Mouse (Mus musculus) heart, embryonic 15.5 days (tissue): ENCODE results near the gene Rnf19b. TPM values are rescaled to one million over a fixed set of nuclear protein-coding genes. Genes with fewer than 3 reads are reported as not detected.

ENCODE experiments used
- ATAC-seq: fragments of 200-750 bp; cut with Nextera tagmentation; replicated peaks from 2 replicates; pipeline ENCODE4 v1.8.0; 2017; ENCODE audit warnings: low read depth, moderate TSS enrichment; ENCODE audit not compliant: insufficient number of reproducible peaks, insufficient read depth, low FRiP score
- H3K27ac ChIP-seq: fragments of 300-500 bp; sonication (generic); 2 replicates; pipeline ENCODE4 v1.5.1; 2015; ENCODE audit warnings: mild to moderate bottlenecking, inconsistent platforms
- H3K27me3 ChIP-seq: fragments of 300-500 bp; sonication (generic); 2 replicates; pipeline ENCODE4 v1.6.1; 2015; ENCODE audit warnings: inconsistent platforms
- H3K36me3 ChIP-seq: fragments of 300-500 bp; sonication (generic); 2 replicates; pipeline ENCODE4 v1.6.1; 2015; ENCODE audit warnings: mild to moderate bottlenecking, inconsistent platforms
- H3K4me1 ChIP-seq: fragments of 300-500 bp; sonication (generic); replicated peaks from 2 replicates; pipeline ENCODE4 v1.6.1; 2015; ENCODE audit warnings: inconsistent platforms
- H3K4me2 ChIP-seq: fragments of 300-500 bp; sonication (generic); 2 replicates; pipeline ENCODE4 v1.6.1; 2015; ENCODE audit warnings: inconsistent platforms, mild to moderate bottlenecking, moderate library complexity
- H3K4me3 ChIP-seq: fragments of 300-500 bp; sonication (generic); 2 replicates; pipeline ENCODE4 v1.5.1; 2015; ENCODE audit warnings: mild to moderate bottlenecking, inconsistent platforms
- H3K9ac ChIP-seq: fragments of 300-500 bp; sonication (generic); 2 replicates; pipeline ENCODE4 v1.6.1; 2015; ENCODE audit warnings: mild to moderate bottlenecking, inconsistent platforms
- H3K9me3 ChIP-seq: fragments of 300-500 bp; sonication (generic); replicated peaks from 2 replicates; pipeline ENCODE4 v1.6.1; 2016; ENCODE audit warnings: inconsistent platforms
- WGBS: fragments of 180-500 bp; shearing (Covaris S2); methylation state at CpG from one replicate; pipeline ENCODE4 v1.1.7; 2015; ENCODE audit warnings: mixed read lengths; 5-methylcytosine and 5-hydroxymethylcytosine counted together
- polyA plus RNA-seq: library from polyadenylated mRNA; unstranded; fragments of >200 nt; fragmentation: Nextera tagmentation; extraction: Ambion mirVana; gene quantifications from 2 replicates; pipeline ENCODE4 v1.2.1, GENCODE M21; 2015

Gene Rnf19b
- polyA plus RNA-seq, 1 experiment from 2014 or later: 5.4 TPM

- H3K27me3 ChIP-seq: peaks cover 70% of the 10 kb centered on the region
- ATAC-seq: no peak
- 85% methylated on average over 6 of the region's 6 CpGs for WGBS
These were observed 52.7 kb downstream of the Rnf19b start for GRCm38 (mm10) chr4:129110804-129111203.

GRCm38 (mm10) chr4:129111350-129111749 is 53.3 kb downstream of the Rnf19b start:
- Histone ChIP-seq H3K27me3 (peaks cover 69% of the 10 kb centered on the region), H3K27ac (no peak overlapping the region), H3K9me3 (no peaks in the 10 kb centered on the region), H3K9ac (no peak overlapping the region), H3K4me1 (no peaks in the 10 kb centered on the region; the same call in 1 of the 2 replicates), H3K36me3 (no peaks in the 10 kb centered on the region), H3K4me3 (no peak overlapping the region), H3K4me2 (no peak overlapping the region)
- 54% methylated on average over 11 of the region's 11 CpGs for WGBS
- ATAC-seq: no peak

More at GRCm38 (mm10) chr4:129110804-129111203, 52.7 kb downstream of the Rnf19b start:
- Histone ChIP-seq H3K27ac (no peak overlapping the region), H3K9me3 (no peaks in the 10 kb centered on the region), H3K4me3 (no peak overlapping the region), H3K9ac (no peak overlapping the region), H3K4me2 (no peak overlapping the region), H3K4me1 (no peaks in the 10 kb centered on the region; the same call in 1 of the 2 replicates), H3K36me3 (no peaks in the 10 kb centered on the region)

DNA sequence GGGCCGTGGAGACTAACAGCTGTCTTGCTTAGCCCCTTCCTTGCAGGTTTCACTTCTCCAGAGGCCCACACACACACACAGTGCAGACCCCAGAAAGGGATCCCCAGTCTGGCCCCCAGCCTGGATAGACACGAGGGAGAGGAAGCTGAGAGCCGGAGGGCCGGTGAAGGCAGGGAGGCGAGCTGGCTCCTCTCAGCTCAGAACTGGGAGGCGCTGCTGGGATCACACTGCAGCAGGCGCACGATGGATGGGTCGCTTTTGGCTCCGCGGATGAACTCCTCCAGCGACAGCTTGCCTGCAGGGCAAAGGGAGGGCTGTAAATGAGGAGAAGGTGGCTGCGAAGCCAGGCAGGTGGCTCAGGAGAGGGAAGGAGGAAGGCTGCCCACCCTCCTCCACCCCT is 54.2 kb downstream of the Rnf19b start:
- Histone ChIP-seq H3K27ac (no peak overlapping the region), H3K36me3 (no peaks in the 10 kb centered on the region), H3K4me3 (no peak overlapping the region), H3K4me2 (peak overlapping the region; percentile 10; the same call in 1 of the 2 replicates), H3K4me1 (no peaks in the 10 kb centered on the region; the same call in 1 of the 2 replicates), H3K9ac (no peak overlapping the region), H3K27me3 (peaks cover 63% of the 10 kb centered on the region), H3K9me3 (no peaks in the 10 kb centered on the region)
- 55% methylated on average over 13 of the region's 13 CpGs for WGBS
- ATAC-seq: no peak

DNA sequence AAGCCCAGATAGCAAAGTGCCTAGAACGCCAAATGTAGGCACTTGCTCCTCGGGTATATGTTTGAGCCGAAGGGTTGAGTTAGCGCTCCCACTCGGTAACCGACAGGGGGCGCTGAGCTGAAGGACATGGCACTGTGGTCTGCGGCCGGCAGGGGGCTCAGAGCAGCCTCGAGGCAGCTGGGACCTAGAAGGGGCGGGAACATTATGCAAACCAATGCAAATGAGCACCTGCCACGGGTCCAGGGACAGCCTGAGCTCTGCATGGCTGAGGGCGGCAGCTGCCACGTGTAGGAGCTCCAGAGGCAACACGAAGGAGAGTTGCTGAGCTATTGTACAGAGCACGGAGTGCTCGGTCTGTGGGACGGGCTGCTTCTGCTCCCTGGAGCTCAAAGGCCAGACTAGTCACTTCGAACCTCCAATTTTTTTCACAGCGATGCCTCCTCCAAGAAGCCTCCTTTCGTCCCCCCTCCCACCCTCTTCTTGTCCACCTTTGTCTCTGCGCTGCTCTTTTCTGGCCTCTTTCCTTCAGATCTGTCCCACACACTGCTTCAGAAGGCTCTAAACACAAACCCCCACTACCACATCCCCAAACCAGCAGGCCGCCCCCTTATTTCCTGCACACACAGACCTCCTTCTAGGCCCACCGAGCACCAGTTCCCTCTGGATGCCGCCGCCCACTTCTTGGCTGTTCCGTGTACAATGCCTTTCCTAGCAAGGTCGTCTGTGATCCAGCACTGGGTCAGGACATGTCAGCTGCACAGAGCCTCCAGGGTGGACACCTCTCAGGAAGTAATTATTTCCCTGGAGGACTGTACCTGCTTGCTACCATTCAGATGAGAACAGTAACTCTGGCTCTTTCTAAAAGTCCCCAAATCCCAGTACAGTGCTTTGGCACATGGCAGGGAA is 55.3 kb downstream of the Rnf19b start:
- Histone ChIP-seq H3K9me3 (no peaks in the 10 kb centered on the region), H3K4me1 (no peaks in the 10 kb centered on the region; the same call in 1 of the 2 replicates), H3K4me3 (no peak overlapping the region), H3K27me3 (peaks cover 59% of the 10 kb centered on the region), H3K36me3 (no peaks in the 10 kb centered on the region), H3K27ac (no peak overlapping the region), H3K9ac (no peak overlapping the region), H3K4me2 (no peak overlapping the region)
- ATAC-seq: no peak
- 28% methylated on average over 28 of the region's 28 CpGs for WGBS

DNA sequence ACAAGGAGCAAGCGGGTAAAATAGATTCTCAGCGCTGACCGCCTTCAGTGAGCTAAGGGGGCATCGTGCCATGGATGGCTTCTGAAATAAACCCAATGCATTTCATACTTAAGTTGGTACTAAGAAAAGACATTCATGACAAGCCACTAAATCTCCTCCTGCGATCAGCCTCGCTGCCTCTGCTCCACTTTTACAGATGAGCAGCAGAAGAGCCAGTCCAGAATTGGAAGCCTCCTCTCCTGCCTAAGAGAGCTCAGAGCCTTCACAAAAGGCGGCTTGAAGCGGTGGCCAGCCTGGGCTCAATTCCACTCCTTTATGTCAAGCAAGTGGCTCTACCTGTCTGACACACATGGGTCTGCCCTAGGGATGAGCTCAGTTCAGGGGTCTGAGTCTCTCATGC is 58.6 kb downstream of the Rnf19b start:
- H3K27ac ChIP-seq: no peak overlapping the region
- H3K4me2 ChIP-seq: no peak overlapping the region
- peaks cover 81% of the 10 kb centered on the region for H3K27me3 ChIP-seq
- no peaks in the 10 kb centered on the region for H3K36me3 ChIP-seq
- H3K4me1 ChIP-seq: peaks cover 11% of the 10 kb centered on the region
- ATAC-seq: no peak
- no peak overlapping the region for H3K4me3 ChIP-seq
- H3K9ac ChIP-seq: no peak overlapping the region
- 83% methylated on average over 8 of the region's 8 CpGs for WGBS
- no peaks in the 10 kb centered on the region for H3K9me3 ChIP-seq

DNA sequence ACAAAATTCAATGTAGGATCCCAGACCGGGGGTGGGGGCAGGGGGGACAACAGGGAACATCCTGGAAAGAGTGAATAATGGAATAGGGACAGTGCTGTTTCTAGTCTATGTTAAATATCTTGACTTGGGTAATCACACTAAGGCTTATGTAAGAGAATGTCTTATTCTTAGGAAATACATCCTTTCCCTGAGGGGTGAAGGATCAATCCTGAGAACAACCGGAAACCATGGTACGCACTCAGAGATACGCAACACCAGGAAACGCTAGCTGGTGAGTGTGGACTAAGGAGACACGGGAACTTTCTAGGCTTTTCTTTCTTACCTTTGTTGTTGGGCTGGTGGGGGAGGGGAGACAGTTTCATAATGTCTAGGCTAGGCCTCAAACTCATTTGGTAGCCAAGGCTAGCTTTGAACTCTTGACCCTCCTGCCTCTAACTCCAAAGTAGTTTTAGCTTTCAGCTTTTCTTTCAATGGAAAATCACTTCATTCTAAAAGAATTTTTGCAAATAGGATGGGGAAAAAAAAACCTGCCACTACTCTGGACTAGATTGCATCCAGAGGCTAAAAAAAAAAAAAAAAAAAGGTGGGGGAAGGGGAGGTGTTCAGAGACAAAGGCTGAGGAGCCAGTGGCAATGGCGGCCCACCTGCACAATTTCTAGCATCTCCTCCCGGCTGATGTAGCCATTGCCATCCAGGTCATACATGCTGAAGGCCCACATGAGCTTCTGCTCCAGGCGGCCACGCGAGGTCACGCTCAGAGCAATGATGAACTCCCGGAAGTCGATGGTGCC is 59.8 kb downstream of the Rnf19b start:
- 82% methylated on average over 14 of the region's 14 CpGs for WGBS
- H3K9ac ChIP-seq: no peak overlapping the region
- H3K4me2 ChIP-seq: no peak overlapping the region
- ATAC-seq: no peak
- no peak overlapping the region for H3K4me3 ChIP-seq
- H3K4me1 ChIP-seq: peaks cover 12% of the 10 kb centered on the region
- no peaks in the 10 kb centered on the region for H3K9me3 ChIP-seq
- H3K36me3 ChIP-seq: no peaks in the 10 kb centered on the region
- H3K27ac ChIP-seq: no peak overlapping the region
- H3K27me3 ChIP-seq: peaks cover 86% of the 10 kb centered on the region

GRCm38 (mm10) chr4:129119708-129120107 is 61.6 kb downstream of the Rnf19b start:
- H3K4me3 ChIP-seq: no peak overlapping the region
- no peak overlapping the region for H3K9ac ChIP-seq
- H3K36me3 ChIP-seq: no peaks in the 10 kb centered on the region
- 72% methylated on average over 10 of the region's 10 CpGs for WGBS
- H3K9me3 ChIP-seq: no peaks in the 10 kb centered on the region
- H3K4me1 ChIP-seq: peaks cover 14% of the 10 kb centered on the region
- H3K27me3 ChIP-seq: peaks cover 87% of the 10 kb centered on the region
- no peak for ATAC-seq
- H3K4me2 ChIP-seq: no peak overlapping the region
- no peak overlapping the region for H3K27ac ChIP-seq

GRCm38 (mm10) chr4:129120520-129121445 is 62.7 kb downstream of the Rnf19b start:
- ATAC-seq: peak; percentile 58
- no peak overlapping the region for H3K27ac ChIP-seq
- H3K4me3 ChIP-seq: peak overlapping the region; percentile 44
- H3K9ac ChIP-seq: no peak overlapping the region
- peak overlapping the region; percentile 74 for H3K4me2 ChIP-seq
- H3K9me3 ChIP-seq: no peaks in the 10 kb centered on the region
- no peaks in the 10 kb centered on the region for H3K36me3 ChIP-seq
- H3K4me1 ChIP-seq: peaks cover 25% of the 10 kb centered on the region
- H3K27me3 ChIP-seq: peaks cover 87% of the 10 kb centered on the region
- WGBS: 3% methylated on average over 53 of the region's 59 CpGs

- ATAC-seq: no peak
- Histone ChIP-seq H3K36me3 (no peaks in the 10 kb centered on the region), H3K9me3 (no peaks in the 10 kb centered on the region), H3K27ac (no peak within 1 kb of the TSS), H3K27me3 (peaks cover 90% of the 10 kb centered on the region), H3K9ac (no peak within 1 kb of the TSS), H3K4me3 (peak within 1 kb of the TSS; percentile 44), H3K4me1 (peaks cover 32% of the 10 kb centered on the region), H3K4me2 (peak within 1 kb of the TSS; percentile 74)
- WGBS: 2% methylated on average over 17 of the region's 17 CpGs
These were observed 63.6 kb downstream of the Rnf19b start, which contains the start of gene Hpca for GRCm38 (mm10) chr4:129121569-129122086. Gene Hpca, minus strand, starts transcription at chr4:129122036.

DNA sequence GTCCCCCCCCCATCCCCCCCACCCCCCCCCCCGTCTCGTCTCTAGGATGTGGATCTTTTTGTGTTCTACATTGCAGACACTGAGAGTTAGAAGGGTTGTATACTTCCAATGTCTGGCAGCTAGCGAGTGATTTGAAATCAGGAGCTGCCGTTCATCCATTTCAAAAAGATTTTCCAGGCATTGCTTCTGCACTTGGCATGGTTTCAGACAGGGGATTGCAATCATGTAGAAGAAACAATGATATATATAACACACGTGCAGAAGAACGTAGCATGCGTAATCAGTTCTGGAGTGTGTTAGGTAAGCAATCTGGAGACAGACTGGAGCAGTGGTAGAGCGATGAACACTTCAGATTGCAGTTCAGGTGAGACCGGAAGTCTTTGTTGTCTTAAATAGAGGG is 64.0 kb downstream of the Rnf19b start:
- Histone ChIP-seq H3K27ac (no peak overlapping the region), H3K9me3 (no peaks in the 10 kb centered on the region), H3K36me3 (no peaks in the 10 kb centered on the region), H3K4me2 (no peak overlapping the region), H3K4me1 (peaks cover 32% of the 10 kb centered on the region), H3K27me3 (peaks cover 89% of the 10 kb centered on the region), H3K4me3 (no peak overlapping the region), H3K9ac (no peak overlapping the region)
- 25% methylated on average over 9 of the region's 9 CpGs for WGBS
- ATAC-seq: no peak
